Comparison of ENCODE assay signal across 13 mouse cellular contexts in the genomic region with DNA sequence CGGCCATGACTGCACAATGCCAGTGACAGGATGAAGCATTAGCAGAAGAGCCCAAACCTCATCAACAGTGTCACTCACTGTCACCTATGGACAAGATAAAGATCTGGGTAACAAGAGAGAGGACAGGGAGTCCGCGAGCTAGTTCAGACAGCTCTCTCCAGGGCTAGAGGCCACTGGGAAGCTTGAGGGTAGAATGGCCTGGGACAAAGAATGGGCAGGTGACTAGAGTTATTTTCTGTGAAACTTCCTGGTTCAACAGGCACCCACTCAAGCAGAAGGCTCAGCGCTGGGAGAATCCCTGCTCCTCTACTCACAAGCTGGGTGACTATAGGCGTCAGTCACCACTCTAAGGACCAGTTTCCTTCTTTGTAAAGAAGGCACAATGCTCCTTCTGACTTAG.
"Had no signal": no experiment of that assay in that cellular context is flagged by ENCODE, and none has a peak within 500 bp of the region (broad histone marks: within the 10 kb centered on the region; RNA-seq: fewer than 3 reads in every experiment).

No protein-coding gene starts in this region.

- H3K4me1 ChIP-seq: liver, embryonic 12.5 days had no signal

- H3K36me3 ChIP-seq: limb, embryonic 15.5 days; liver, embryonic 12.5 days; neural tube, embryonic 15.5 days had no signal

- ATAC-seq: liver, embryonic 12.5 days had no signal

- H3K27ac ChIP-seq: layer of hippocampus, adult 2 months; limb, embryonic 15.5 days; liver, embryonic 12.5 days; neural tube, embryonic 15.5 days had no signal

- H3K4me2 ChIP-seq: limb, embryonic 15.5 days; liver, embryonic 12.5 days; lung, embryonic 14.5 days; neural tube, embryonic 15.5 days had no signal

- H3K9ac ChIP-seq: limb, embryonic 15.5 days; liver, embryonic 12.5 days; lung, embryonic 14.5 days; neural tube, embryonic 15.5 days had no signal

- H3K9me3 ChIP-seq: limb, embryonic 15.5 days; liver, embryonic 12.5 days; neural tube, embryonic 15.5 days had no signal

- DNase-seq: kidney, adult 18-20 months; kidney, postnatal 10 days; kidney, postnatal 4 days; lung, embryonic 14.5 days; lung, postnatal 14 days; midbrain, embryonic 14.5 days; right cerebral cortex, postnatal 25 days; thymus, postnatal 4 days had no signal

- H3K4me3 ChIP-seq: layer of hippocampus, adult 2 months; limb, embryonic 15.5 days; liver, embryonic 12.5 days; myocyte; neural tube, embryonic 15.5 days had no signal

- H3K27me3 ChIP-seq: limb, embryonic 15.5 days; liver, embryonic 12.5 days; neural tube, embryonic 15.5 days had no signal
